Mouse (Mus musculus) left cerebral cortex, adult 11 months (tissue): ENCODE measurements around the gene Bud23.
"Not testable (repeated sequence)": the region's sequence is repeated elsewhere in the genome, so short reads cannot be mapped to it uniquely, and the experiment has no call there.

ENCODE experiments used
- DNase-seq: peaks from one replicate; pipeline ENCODE4 v3.0.0; 2022; ENCODE audit warnings: low spot score

Bud23 gene

DNA sequence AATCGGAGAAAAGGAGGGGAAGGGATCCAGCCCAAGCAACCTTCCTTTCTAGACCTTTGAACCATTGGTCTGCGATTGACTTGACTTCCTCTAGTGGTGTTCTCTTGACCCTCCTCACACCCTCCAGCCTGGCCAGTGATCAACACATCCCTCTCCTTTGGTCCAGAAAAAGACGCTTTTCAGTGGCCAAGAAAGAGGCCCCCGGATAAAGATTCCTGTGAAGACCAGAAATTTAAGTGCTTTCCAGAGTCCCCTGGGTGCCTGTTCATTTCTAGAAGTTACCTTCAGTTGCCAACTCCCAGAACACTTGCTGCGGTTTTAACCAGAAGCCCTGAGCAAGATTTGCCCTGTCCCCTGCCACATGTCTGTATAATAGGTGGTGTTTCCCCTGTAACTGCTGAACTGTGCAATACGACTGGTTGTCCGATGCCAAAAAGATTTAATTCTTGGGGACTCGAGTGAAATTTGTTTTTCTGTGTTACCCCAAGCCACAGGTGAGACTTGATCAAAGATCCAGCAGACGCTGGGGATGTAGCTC lies at the start of gene Bud23:
Gene Bud23, minus strand, starts transcription at position 51 of the 538 bp plus-strand sequence.
- DNase-seq, result not testable (repeated sequence)

DNA sequence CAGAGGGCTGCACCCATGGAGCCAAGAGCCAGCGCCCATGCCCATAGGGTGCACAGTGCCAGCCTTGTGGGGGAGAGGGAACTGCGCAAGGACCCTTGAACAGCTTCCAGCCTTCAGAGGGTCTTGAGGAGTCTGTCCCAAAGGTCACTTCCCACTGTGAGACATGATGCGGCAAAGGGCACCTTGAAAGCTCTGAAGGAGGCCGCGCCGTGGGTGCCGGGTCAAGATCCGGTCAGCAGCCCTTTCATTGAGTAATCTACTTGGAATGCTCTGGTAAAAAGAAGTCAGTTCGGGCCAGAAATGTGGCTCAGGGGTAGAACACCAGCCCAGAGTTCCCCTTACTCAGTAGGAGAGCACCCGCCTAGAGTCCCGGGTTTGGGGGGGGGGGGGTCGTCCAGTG lies 49.0 kb upstream of the Bud23 start:
- DNase-seq, result no peak

- DNase-seq, result no peak
Observed at GRCm38 (mm10) chr5:135109976-135110375, 45.2 kb upstream of the Bud23 start.

DNA sequence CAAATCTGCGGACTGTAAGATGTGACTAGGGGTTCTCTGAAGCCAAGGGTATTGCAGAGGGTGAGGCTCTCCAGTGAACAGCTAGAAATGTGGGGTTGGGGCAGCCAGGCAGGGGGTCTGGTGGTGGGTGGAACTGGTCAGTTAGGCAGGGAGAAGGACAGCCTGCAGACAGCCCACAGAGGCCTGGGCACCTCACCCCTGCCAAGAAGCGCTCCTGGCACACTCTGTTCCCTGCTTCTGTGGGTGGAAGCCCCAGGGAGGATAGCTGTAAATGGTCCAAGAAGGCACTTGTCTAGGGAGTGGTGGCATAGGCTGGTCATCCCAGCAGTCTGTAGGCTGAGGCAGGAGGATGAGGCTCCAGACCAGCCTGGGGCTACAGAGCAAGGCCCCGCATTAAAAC lies 44.7 kb upstream of the Bud23 start:
- no peak for DNase-seq

DNA sequence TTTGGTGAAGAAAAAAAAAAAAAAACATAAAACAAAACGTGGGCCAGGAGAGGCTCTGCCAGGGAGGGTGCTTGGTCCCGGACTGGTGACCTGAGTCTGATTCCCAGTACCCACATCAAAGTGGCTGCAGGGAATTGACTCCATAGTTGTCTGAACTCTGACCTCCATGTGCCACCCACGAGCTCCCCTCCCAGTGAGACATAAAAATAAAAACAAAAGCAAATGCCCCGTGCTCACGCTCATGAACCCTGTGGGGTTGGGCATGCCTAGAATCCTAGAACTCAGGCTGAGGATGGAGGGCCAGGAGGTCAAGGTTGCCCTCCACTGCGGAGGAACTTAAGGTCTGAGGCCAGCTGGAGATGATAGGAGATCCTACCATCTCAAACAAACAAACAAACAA lies 44.3 kb upstream of the Bud23 start:
- DNase-seq, result no peak

DNA sequence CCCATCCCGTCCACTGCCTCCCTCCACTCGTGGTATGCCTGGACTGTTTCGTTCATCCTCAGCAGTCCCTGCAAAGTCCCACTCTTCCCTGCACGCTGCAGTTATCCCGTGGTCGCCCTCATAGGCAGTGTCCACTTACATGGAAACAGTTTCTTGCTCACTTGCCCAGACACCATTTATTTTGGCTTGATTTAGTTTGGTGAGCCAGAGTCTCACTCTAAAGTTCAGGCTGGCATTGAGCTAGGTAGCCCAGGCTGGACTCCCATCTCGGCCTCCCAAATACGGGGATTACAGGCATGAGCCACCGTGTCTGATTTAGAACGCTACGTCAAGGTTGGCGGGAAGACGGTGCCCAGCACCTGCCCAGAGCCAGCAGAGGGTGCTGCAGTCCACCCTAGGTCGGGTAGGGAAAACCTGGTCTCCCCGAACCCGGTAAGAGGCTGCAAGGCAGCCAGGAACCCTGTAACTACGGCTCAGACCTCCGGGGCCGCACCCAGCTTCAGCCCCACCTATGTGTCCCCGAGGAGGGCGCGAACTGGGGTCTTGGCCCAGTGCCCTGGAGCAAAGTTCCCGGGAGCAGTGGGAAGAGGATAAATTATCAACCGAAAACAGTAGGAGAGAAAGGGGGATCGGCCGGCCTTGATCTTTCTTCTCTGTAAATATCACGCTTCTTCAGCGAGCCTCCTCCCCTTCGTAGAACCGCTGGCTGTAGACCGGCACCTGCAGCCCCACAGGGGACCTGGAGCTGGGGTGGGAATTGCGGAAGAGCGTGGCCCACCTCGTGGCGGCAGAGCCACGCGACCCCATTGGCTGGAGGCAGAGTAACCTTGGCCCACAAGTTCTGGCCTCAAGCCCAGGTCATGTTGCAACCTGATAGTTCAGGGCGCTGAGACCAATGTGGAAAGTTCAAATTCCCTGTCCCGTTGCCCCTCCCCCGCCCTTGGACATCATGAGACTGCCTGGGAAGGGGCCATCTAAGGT lies 43.1 kb upstream of the Bud23 start:
- no peak for DNase-seq

GRCm38 (mm10) chr5:135106758-135107256 lies 42.0 kb upstream of the Bud23 start:
- DNase-seq, result peak; percentile 49

DNA sequence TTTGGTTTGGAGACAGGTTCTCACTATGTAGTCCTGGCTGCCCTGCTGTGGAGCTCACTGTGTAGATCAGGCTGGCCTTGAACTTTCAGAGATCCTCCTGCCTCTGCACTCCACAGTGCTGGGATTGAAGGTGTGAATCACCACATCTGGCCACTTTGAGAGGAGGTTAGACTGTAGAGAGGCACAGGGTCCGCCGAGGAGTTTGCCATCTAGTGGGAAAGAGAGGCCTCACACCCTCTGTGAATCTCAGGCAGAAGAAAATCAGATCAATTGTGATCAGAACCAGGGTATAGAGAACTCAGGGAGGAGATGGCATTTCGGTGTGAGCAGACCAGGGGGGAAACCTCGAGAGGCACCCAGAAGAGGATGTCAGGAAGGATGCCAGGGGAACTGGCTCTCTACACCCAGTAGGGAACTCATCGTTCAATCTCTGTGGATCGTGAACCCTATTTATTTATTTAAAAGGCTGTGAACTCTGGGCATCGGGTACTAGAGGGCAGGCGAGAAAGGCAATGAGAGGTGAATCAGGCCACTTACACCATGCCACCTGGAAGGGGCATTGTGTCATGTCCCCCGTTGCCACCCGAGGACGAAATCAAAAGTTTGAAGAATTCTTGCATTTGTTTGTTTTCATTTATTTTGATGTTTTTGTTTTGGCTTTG lies 39.4 kb upstream of the Bud23 start:
- DNase-seq, result no peak

DNA sequence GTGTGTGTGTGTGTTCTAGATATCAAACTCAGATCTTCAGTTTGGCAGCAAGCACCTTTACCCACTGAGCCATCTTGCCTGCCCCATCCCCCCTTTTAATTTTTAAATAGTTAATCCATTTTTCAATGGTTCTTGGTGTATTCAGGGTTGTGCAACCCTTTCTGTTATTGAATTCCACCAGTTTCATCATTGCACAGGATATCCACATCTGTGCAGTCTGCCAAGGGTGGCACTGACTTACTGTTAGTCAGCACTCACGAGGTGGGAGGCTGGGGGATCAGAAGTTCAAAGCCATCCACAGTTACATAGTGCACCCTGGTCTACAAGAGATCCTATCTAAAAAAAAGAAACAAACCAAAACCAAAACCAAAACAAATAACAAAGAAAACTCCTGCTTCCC lies 36.2 kb upstream of the Bud23 start:
- DNase-seq, result no peak

- DNase-seq, result no peak
Observed at GRCm38 (mm10) chr5:135089653-135090052, 24.9 kb upstream of the Bud23 start, which contains the start of gene Mlxipl. Gene Mlxipl, plus strand, starts transcription at chr5:135089890.

GRCm38 (mm10) chr5:135086871-135087270 lies 22.1 kb upstream of the Bud23 start:
- no peak for DNase-seq

- no peak for DNase-seq
Observed at GRCm38 (mm10) chr5:135080539-135080938, 15.8 kb upstream of the Bud23 start.

GRCm38 (mm10) chr5:135079578-135079977 lies 14.8 kb upstream of the Bud23 start:
- no peak for DNase-seq

GRCm38 (mm10) chr5:135078482-135078810 lies 13.7 kb upstream of the Bud23 start:
- DNase-seq, result no peak

DNA sequence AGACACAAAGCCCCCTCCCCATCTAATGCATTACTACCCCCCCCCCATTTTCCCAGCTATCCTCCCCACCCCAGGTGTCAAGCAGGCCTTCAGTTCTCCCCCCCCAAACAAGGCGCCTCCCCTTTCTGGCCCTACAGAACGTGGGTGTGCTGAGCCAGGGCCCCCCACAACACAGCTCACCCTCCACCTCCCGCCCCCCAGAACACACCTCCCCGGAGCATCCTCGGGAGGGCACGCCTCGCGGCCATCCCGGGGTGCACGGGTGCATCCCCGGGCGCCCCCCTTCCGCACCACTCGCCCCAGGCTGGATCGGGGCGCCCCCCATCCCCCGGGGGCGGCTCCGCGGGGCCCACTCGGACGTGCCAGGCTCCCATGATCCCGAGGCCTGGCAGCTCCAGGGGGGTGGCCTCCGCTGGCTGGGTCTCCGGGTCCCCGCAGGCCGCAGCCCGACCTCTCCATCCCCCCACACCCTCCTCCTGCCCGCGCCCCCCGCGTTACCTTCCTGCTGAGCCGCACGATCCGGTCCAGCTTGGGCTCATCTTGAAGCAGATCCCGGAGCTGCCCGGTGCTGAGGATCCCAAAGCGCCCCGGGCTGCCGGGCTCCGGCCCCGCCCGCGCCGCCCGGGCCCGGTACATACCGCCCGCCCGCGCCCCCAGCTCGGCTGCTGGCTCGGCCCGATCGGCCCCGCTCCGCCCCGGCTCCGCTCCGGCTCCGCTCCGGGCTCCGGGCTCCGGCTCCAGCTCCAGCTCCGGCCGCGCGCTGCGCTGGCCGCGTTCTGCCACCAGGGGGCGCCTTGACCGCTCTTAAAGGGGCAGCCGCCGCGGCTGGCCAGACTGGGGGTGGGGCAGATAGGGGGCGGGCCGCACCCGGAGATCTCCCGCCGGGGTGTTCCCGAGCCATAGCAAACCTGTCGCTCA lies 13.1 kb upstream of the Bud23 start, which contains the start of gene Vps37d:
Gene Vps37d, minus strand, starts transcription at position 703 of the 918 bp plus-strand sequence.
- DNase-seq, result peak; percentile 87

GRCm38 (mm10) chr5:135076931-135077505 lies 12.3 kb upstream of the Bud23 start:
- DNase-seq, result no peak

- no peak for DNase-seq
Observed at GRCm38 (mm10) chr5:135076368-135076767, 11.6 kb upstream of the Bud23 start.

DNA sequence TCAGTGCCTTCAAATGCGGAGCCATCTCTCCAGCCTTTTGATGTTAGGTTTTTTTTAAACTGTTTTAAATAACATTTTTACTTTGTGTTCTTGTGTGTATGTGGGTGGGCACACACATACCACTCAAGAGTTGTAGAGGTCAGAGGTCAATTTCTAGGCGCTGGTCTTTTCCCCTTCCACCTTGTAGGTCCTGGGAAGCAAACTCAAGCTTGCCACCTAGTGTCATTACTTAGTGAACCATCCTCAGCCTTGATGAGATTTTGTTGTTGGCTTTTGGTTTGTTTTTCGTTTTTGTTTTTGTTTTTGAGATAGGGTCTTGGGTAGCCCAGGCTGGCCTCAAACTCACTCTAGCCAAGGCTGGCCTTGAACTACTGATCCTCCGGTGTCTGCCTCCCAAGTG lies 10.9 kb upstream of the Bud23 start:
- DNase-seq, result no peak

GRCm38 (mm10) chr5:135073349-135074150 lies 8.8 kb upstream of the Bud23 start:
- DNase-seq, result no peak

GRCm38 (mm10) chr5:135072720-135073119 lies 8.0 kb upstream of the Bud23 start:
- DNase-seq, result no peak
